Mouse (Mus musculus): ENCODE results near the gene Cuedc1.

The Cuedc1 gene

DNA sequence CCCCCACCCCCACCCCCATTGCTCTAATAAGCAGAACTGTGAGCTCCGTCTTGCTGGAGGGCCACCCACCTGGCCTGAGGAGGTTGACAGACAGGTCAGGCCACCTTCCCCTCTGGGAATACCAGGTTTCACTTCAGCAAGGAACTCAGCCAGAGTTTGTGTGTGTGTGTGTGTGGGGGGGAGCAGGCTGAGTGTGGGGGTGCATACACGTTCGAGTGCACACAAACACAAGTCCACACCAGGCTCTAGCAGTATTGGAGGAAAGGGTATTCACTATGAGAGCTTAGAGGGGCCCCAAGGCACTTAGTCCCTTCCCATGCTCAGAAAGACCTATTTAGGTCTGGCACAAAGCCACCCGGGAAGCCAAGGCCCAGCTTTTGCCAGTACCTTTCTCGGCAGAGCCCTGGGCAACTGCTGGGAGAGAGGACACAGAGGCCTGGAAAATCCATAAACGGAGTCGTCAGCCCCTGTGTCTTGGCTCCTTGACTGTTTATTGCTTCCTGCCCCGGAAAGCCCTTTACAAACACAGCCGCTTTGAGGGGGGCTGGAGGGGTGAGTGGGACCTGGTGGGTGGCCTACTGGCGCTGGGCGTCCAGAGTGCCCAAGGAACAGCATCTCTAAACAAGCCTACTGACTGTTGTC is 50.9 kb downstream of the Cuedc1 start:
- DNase-seq (ENCODE audit: low spot score): no peak

DNA sequence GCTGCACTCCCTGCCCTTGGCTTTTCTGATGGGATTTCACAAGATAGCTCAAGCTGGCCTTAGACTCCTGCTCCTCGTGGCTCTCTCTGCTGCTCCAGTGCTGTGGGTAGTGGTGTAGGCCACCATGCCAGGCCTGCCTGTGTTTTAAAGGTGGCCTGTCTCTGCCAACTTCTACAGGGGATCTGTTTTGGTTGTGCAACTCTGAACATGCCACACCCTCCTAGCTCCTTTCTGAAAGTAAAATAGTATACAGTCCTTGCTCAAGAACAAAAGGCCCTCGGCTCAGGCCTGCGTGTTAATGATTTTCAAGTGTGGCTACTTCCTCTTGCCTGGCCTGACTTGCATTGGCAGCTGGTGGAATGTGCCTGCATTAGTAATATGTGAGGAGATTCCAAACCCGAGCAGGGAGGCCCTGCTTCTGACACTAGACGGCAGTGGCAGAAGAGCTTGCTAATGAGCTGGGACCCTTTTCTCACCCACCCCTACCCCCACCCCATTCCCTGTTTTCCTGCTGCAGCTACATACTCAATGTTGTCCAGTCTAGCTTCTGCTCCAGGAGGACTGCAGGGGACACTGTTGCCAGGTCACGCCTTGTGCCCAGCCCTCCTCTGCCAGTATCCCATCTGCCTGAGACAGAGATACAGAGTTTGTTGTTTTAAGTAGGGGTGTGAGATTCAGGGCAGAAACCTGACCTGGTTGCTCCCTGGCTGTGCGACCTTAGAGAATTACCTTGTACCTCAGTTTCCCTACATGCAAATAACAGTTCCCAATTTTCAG is 53.7 kb downstream of the Cuedc1 start:
- no peak for DNase-seq (ENCODE audit: low spot score)

GRCm38 (mm10) chr11:88153880-88154279 is 56.0 kb downstream of the Cuedc1 start:
- no peak for DNase-seq (ENCODE audit: low spot score)

DNA sequence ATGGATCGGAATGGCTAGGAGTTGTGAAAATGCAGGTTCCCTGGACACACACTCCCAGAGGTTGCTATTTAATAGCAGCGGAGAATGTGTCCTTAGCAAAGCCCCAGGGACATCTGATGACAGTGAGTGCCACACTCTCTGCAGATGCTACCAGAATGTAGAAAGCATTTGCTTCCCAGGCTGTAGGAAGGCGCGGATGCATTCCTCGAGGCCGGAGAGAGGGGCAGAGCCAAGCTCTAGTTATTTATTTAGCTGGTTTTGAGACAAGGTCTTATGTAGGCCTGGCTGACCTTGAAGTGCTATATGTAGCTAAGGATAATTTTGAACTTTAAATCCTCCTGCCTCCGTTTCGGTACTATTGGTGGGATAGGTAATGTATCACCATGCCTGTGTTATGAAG is 56.6 kb downstream of the Cuedc1 start:
- DNase-seq (ENCODE audit: low spot score): no peak

DNA sequence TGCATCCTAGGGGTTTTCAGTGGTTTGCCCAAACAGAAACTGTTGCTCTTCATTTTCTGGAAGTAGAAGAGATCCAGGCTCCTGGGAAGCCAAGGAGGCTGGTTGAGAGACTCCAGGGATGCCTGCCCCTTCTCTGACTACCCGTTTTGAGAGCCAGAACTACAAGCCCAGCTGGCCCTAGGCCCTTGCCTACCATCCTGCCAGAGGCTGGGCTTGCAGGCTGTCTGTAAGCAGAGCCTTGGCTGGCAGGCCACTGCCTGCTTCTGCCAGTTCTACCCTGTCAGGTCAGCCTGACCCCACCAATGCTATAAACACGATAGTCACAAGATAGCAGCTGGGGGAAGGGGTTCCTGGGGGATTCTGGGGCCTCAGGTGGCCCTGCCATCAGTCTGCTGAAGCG is 57.6 kb downstream of the Cuedc1 start:
- no peak for DNase-seq (ENCODE audit: low spot score)

GRCm38 (mm10) chr11:88155998-88156397 is 58.1 kb downstream of the Cuedc1 start:
- no peak for DNase-seq (ENCODE audit: low spot score)

DNA sequence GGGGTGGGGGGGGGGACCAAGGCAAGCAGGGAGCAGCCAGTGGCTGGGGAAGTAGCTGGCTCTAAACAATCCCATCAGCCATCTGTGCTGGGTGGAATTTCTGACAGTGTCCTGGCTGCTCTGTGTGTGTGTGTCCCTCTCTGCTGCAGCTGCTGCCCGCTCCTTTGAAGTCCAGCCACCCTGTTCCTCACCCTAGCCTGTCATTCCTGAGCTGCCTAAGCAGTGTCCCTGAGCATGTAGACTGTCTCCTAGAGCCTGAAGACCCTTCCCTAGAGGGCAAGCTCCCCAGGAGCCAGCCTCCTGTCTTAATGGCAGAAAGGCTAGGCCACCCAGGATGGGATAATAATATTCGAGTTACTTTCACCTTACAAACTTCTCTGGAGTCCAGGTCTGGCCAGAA is 58.5 kb downstream of the Cuedc1 start:
- no peak for DNase-seq (ENCODE audit: low spot score)

DNA sequence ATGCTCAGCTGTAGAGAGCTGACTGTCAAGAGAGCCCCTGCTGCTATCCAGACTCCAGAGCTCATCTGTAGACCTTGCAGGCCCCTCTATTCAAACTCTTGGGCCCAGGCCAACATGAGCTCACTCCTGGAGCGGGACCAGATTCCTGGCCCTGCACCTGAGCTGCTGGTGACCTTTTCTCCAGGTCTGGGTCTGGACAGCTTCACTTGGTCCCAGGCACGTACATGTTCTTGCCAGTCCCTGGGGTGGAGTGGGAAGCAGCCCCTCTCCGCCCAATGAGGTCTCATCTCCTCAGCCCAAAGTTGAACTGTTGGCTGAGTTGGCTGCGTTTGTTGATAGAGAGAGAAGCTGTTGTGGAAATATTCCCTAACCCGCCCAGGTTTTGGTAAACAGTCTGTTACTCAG is 61.0 kb downstream of the Cuedc1 start:
- no peak for DNase-seq (ENCODE audit: low spot score)

DNA sequence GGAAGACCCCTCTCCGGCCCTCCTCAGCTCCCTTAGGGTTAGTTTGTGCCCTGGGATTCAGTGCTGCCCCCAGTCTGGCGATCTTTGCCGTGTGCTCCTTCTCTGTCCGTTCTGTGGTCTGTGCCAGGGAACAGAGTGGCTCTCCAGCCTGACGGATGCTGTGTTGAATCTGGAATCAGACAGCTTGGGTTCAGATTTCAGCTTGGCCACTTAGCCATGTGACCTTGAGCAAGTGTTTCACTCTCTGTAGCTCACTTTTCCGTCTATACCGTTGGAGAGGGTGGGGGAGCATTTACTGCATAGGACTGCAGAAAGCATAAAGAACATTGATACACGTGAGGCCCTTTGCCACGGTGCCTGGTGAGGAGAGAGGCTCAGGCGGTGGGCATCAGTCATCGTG is 61.5 kb downstream of the Cuedc1 start:
- DNase-seq (ENCODE audit: low spot score): no peak

GRCm38 (mm10) chr11:88160316-88160715 is 62.5 kb downstream of the Cuedc1 start:
- no peak for DNase-seq (ENCODE audit: low spot score)

DNA sequence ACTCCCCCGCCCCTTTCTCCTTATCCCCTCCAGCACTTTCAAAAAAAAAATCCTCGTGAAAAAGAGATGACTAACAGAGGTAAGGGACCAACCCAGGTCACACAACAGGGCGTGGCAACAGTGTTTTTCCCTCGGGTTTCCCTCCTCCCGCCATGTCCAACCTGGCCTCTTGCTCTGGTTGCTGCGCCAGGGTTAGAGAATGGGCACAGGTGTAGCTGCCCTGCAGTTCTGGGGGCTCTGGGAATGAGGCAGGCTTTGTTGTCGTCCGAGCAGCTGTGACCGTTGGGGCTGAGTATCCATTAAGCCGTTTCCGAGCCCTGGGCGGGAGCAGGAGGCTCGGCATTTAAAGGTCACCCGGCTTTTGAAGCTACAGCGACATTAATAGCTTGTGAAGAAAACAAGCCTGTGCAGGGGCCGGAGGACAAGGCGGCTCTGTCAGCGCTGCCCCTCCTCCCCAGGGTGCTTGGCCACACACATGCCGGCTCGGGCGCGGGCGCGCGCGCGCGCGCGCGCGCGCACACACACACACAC is 63.3 kb downstream of the Cuedc1 start:
- DNase-seq (ENCODE audit: low spot score): no peak

DNA sequence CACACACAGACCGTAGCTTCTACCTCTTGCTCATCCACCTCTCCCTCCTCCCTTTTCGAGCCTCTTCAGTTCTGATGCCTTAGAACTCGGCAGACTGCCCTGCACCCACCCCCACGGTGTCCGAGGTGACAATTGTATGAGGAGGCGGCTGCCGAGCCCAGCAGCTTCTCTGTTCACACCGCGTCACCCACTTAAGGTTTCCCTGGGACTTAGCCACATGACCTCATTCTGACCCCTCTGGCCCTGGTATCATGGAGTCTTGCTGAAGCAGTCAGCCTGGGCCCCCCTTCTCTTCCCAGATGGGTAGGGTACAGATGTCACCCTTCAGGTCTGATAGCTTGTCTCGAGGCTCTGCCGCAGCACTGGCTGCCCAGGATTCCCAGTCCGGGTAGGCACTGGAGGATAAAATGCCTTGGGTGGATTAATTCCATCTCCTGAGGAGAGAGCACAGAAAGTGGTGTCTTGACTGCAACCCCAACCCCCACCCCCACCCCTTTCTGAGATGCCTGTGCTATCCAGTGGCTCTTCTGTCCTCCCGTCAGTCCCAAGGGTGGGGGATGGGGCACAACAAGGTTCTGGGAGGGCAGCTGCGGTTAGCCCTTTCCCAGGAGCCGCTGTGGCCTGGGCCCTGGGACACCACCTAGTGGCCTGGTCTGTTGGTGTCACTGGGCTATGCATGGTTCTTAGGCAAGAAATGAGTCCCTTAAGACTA is 63.9 kb downstream of the Cuedc1 start:
- peak; percentile 27 for DNase-seq (ENCODE audit: low spot score)

DNA sequence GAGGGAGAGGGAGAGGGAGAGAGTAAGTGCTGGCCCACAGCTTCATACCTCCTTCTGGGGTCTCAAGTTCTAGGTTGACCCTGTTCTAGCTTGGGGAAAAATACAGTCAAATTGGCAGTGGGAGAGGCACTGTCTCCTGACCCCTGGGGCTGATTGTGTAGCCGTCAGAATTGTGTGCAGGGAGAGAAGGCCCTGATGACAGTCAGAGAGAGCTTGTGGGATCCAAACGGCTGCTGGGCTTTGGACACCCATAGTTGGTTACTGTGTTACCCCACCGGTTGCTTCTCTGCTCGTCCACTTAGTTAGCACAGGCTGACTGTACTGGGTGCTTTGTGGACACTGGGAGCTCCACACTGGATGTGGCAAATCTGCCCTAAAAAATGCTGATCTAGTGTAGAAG is 64.9 kb downstream of the Cuedc1 start:
- no peak for DNase-seq (ENCODE audit: low spot score)

- no peak for DNase-seq (ENCODE audit: low spot score)
Observed at GRCm38 (mm10) chr11:88164213-88164723, 66.4 kb downstream of the Cuedc1 start.

DNA sequence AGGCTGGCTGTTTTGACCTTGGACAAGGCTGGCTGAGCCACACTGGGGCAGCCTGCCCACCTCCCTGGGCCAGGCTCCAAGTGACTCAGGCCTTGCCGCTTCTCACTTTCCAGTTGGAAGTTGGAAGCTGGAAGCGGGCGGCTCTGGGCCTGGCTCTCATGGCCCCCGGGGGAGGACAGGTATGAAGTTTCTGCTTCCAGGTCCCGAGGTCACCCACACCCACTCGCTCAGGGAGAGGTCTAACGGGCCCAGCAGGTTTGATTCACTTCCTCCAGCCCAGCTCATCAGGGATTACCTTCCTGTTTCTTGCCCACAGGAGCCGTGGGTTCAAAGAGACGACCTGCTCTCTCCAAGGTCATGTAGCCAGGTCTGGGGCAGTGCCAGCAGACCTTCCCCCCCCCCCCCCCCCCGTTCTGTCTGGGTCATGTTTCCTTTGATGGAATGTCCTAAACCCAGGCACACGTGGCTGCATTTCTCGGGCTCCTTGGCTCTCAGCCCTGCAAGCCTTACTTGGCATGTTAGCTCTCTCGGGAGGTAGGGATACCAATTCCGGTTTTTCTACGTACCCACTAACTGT is 67.0 kb downstream of the Cuedc1 start:
- DNase-seq (ENCODE audit: low spot score): no peak

GRCm38 (mm10) chr11:88165683-88166364 is 68.0 kb downstream of the Cuedc1 start:
- no peak for DNase-seq (ENCODE audit: low spot score)

GRCm38 (mm10) chr11:88166471-88166870 is 68.6 kb downstream of the Cuedc1 start:
- no peak for DNase-seq (ENCODE audit: low spot score)

GRCm38 (mm10) chr11:88168611-88169010 is 70.8 kb downstream of the Cuedc1 start:
- DNase-seq (ENCODE audit: low spot score): no peak

GRCm38 (mm10) chr11:88169531-88170040 is 71.7 kb downstream of the Cuedc1 start:
- DNase-seq (ENCODE audit: low spot score): no peak

GRCm38 (mm10) chr11:88170606-88171005 is 72.7 kb downstream of the Cuedc1 start:
- DNase-seq (ENCODE audit: low spot score): no peak

DNA sequence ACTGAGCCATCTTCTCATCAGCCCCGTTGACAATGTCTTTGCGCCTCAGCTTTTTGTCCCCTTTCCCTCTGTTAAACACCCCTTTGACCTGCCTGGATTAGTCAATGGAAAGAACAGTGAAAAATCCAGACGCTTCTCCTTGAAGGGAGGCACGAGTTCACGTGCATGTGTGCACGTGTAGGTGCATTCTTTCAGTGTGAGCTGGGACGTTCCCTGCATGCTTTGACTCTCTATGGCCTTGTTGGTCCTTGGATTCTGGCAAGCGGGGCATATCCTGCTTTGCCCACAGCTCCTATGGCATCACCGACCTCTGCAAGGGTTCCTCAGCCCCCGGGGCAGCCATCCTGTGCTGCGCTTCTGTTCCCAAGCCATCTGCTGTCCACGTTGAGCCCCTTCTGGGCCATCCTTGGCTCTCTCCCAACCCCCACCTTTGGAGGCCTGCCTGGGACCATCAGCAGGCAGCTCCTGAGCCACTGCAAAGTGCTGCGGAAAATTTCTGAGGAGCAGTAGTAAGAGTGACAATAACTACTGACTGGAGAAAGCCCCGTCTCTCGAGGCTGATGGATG is 74.1 kb downstream of the Cuedc1 start:
- DNase-seq (ENCODE audit: low spot score): no peak

Data from c-Kit-positive CD71-positive TER-119-positive erythroid progenitor cells, embryonic 14.5 days (primary cell).